Mouse (Mus musculus) bone marrow, adult 2 months (tissue): Measurements from ENCODE around the gene Dapp1.
"Not testable (repeated sequence)": the region's sequence is repeated elsewhere in the genome, so short reads cannot be mapped to it uniquely, and the experiment has no call there.

Source experiments
- CTCF ChIP-seq: fragments of 200-500 bp; IDR thresholded peaks from 2 replicates; pipeline ENCODE4 v1.5.1; 2011; ENCODE audit warnings: low read length, control low read depth; ENCODE audit not compliant: control insufficient read depth, insufficient read depth
- POLR2A ChIP-seq: fragments of 200-500 bp; IDR thresholded peaks from 2 replicates; pipeline ENCODE4 v1.6.1; 2011; ENCODE audit warnings: low read depth, mild to moderate bottlenecking, control low read depth, low read length, borderline replicate concordance; ENCODE audit not compliant: control insufficient read depth

- not testable (repeated sequence) for TF ChIP-seq POLR2A, CTCF
Measured at GRCm38 (mm10) chr3:137914567-137914966, 66.8 kb downstream of the Dapp1 start.
